Comparison of ENCODE assay signal across 18 mouse cellular contexts in genomic region chr11:116806136-116807071, GRCm38 (mm10). TPM values are rescaled to one million over a fixed set of nuclear protein-coding genes. Genes with fewer than 3 reads are reported as not detected.
DNase-seq lines count a peak whose midpoint lies in the region; ATAC-seq and TF ChIP-seq lines count a peak whose summit lies in the region.
"Had no signal": no experiment of that assay in that cellular context is flagged by ENCODE, and none has a peak within 500 bp of the region (broad histone marks: within the 10 kb centered on the region; RNA-seq: fewer than 3 reads in every experiment).

No protein-coding gene starts in this region.

- ATAC-seq in heart, embryonic 13.5 days (ENCODE audit: extremely low read depth, insufficient number of reproducible peaks, low FRiP score, low TSS enrichment) = no peak

- no peak overlapping the region for H3K4me3 ChIP-seq in kidney, adult 2 months (ENCODE audit: insufficient read depth, low read depth, low read length)
- no peak overlapping the region for H3K4me3 ChIP-seq in heart, embryonic 13.5 days
- H3K4me3 ChIP-seq: embryonic facial prominence, embryonic 12.5 days; lung, embryonic 15.5 days had no signal

- H3K4me2 ChIP-seq in heart, embryonic 13.5 days = no peak overlapping the region
- H3K4me2 ChIP-seq: embryonic facial prominence, embryonic 12.5 days; lung, embryonic 15.5 days; midbrain, embryonic 11.5 days had no signal

- H3K9ac ChIP-seq in heart, embryonic 13.5 days = 0 out of 2 replicates have a peak overlapping the region, but pooled peaks have one; percentile 33
- H3K9ac ChIP-seq: embryonic facial prominence, embryonic 12.5 days; lung, embryonic 15.5 days had no signal

- TF ChIP-seq CTCF in kidney, adult 2 months (conservative IDR thresholded peaks at IDR 0.05; ENCODE audit: insufficient read depth, insufficient read length, low read depth, low read length) = no peak

- no peaks in the 10 kb centered on the region for H3K27me3 ChIP-seq in kidney, adult 2 months (replicated peaks; ENCODE audit: control insufficient read depth, insufficient read depth, low read length)
- H3K27me3 ChIP-seq in heart, embryonic 13.5 days (replicated peaks) = peaks cover 6% of the 10 kb centered on the region; the same call in 1 of the 2 replicates
- H3K27me3 ChIP-seq: lung, embryonic 15.5 days had no signal

- H3K36me3 ChIP-seq in kidney, adult 2 months (ENCODE audit: control insufficient read depth, insufficient read depth, low read length) = no peaks in the 10 kb centered on the region
- H3K36me3 ChIP-seq in heart, embryonic 13.5 days = peaks cover 3% of the 10 kb centered on the region; the same call in 1 of the 2 replicates
- H3K36me3 ChIP-seq: embryonic facial prominence, embryonic 12.5 days; lung, embryonic 15.5 days had no signal

- no peaks in the 10 kb centered on the region for H3K9me3 ChIP-seq in heart, embryonic 13.5 days
- H3K9me3 ChIP-seq: embryonic facial prominence, embryonic 12.5 days; lung, embryonic 15.5 days had no signal

- no peaks in the 10 kb centered on the region for H3K4me1 ChIP-seq in kidney, adult 2 months (ENCODE audit: control insufficient read depth, insufficient read depth, low read length)
- peaks cover 27% of the 10 kb centered on the region for H3K4me1 ChIP-seq in heart, embryonic 13.5 days

- WGBS in kidney, adult 2 months = 62% methylated on average over 15 of the region's 15 CpGs
- WGBS in heart, embryonic 13.5 days = 64% methylated on average over 15 of the region's 15 CpGs

- DNase-seq in cerebellum, postnatal 10 days = peak; percentile 62 to 72
- DNase-seq in cerebellum, adult 11 months = no peak
- peak; percentile 56 for DNase-seq in kidney, adult 2 months
- DNase-seq in kidney, postnatal 25 days = no peak
- peak; percentile 74 for DNase-seq in 3T3-L1 (ENCODE audit: low read depth, low spot score)
- DNase-seq in T-cell, adult 2 months (ENCODE audit: low spot score) = no peak
- no peak for DNase-seq in frontal cortex, adult 2 months (ENCODE audit: extremely low spot score in 1 of 2, low spot score in 1 of 2)
- DNase-seq: adrenal gland, postnatal 10 days; B cell, adult 2 months; cerebellum, adult 11-12 months; layer of hippocampus, adult 9-11 months; left cerebral cortex, postnatal 4 days had no signal

- TF ChIP-seq POLR2A in kidney, adult 2 months (IDR thresholded peaks at IDR 0.05; ENCODE audit: low read depth, low read length) = no peak

- no peak overlapping the region for H3K27ac ChIP-seq in kidney, adult 2 months (ENCODE audit: insufficient read depth, low read depth, low read length)
- peak overlapping the region; percentile 77 for H3K27ac ChIP-seq in heart, embryonic 13.5 days (replicated peaks)
- H3K27ac ChIP-seq: embryonic facial prominence, embryonic 12.5 days; lung, embryonic 15.5 days had no signal

RNA-seq across cellular contexts. Expression of gene Mxra7, which starts 21.4 kb away (rescaled TPM):
- polyA plus RNA-seq in kidney, adult 2 months (2012; rRNA removed) = 11.3 TPM in 2 replicates
- polyA plus RNA-seq in heart, embryonic 13.5 days (2015; fragmentation: Nextera tagmentation; extraction: Ambion mirVana) = 18.4 and 19.3 TPM in 2 replicates
- 13.1 and 16.8 TPM in 2 replicates for polyA plus RNA-seq in frontal cortex, adult 2 months (2012; rRNA removed)

RNA-seq across cellular contexts. Expression of gene St6galnac1, which starts 31.1 kb away (rescaled TPM):
- polyA plus RNA-seq in kidney, adult 2 months (2012; rRNA removed) = 0.69 and 1.1 TPM in 2 replicates
- not detected in 2 replicates for polyA plus RNA-seq in heart, embryonic 13.5 days (2015; fragmentation: Nextera tagmentation; extraction: Ambion mirVana)
- not detected in 2 replicates for polyA plus RNA-seq in frontal cortex, adult 2 months (2012; rRNA removed)
- polyA plus RNA-seq: embryonic facial prominence, embryonic 12.5 days; lung, embryonic 15.5 days; midbrain, embryonic 11.5 days; neural tube, embryonic 14.5 days; stomach, embryonic 14.5 days had no signal

RNA-seq across cellular contexts. Expression of gene Mettl23, which starts 36.7 kb away (rescaled TPM):
- 26.8 and 32.8 TPM in 2 replicates for polyA plus RNA-seq in kidney, adult 2 months (2012; rRNA removed)
- 63.8 and 68.8 TPM in 2 replicates for polyA plus RNA-seq in heart, embryonic 13.5 days (2015; fragmentation: Nextera tagmentation; extraction: Ambion mirVana)
- 36.6 and 39.8 TPM in 2 replicates for polyA plus RNA-seq in frontal cortex, adult 2 months (2012; rRNA removed)

RNA-seq across cellular contexts. Expression of gene Jmjd6, which starts 36.8 kb away (rescaled TPM):
- 19.6 and 20.9 TPM in 2 replicates for polyA plus RNA-seq in kidney, adult 2 months (2012; rRNA removed)
- 61.7 and 75.3 TPM in 2 replicates for polyA plus RNA-seq in heart, embryonic 13.5 days (2015; fragmentation: Nextera tagmentation; extraction: Ambion mirVana)
- polyA plus RNA-seq in frontal cortex, adult 2 months (2012; rRNA removed) = 24.4 and 25.0 TPM in 2 replicates

RNA-seq across cellular contexts. Expression of gene Mfsd11, which starts 45.8 kb away (rescaled TPM):
- 44.9 and 48.5 TPM in 2 replicates for polyA plus RNA-seq in kidney, adult 2 months (2012; rRNA removed)
- 32.2 and 35.5 TPM in 2 replicates for polyA plus RNA-seq in heart, embryonic 13.5 days (2015; fragmentation: Nextera tagmentation; extraction: Ambion mirVana)
- 37.9 and 41.2 TPM in 2 replicates for polyA plus RNA-seq in frontal cortex, adult 2 months (2012; rRNA removed)

Comparison
In these comparisons a context has a peak if more than half of its experiments do, and no peak if none do; other contexts are left out.
1. DNase-seq: peak in cerebellum, postnatal 10 days (2 of 2), kidney, adult 2 months (single experiment) and 3T3-L1 (single experiment); none in cerebellum, adult 11 months (single experiment), kidney, postnatal 25 days (0 of 2), T-cell, adult 2 months (single experiment) and frontal cortex, adult 2 months (0 of 2).